Mouse (Mus musculus) brain, embryonic 14.5 days (tissue): ENCODE measurements at regions not wholly inside any gene's neighbourhood (a gene's known extent, or its start where the extent isn't known, plus 50 kb on each side); places are given as distances from the start of the nearest gene placed in this dataset.

Source experiments
- CTCF ChIP-seq: fragments of 200-500 bp; IDR thresholded peaks from 2 replicates; pipeline ENCODE4 v1.5.1; 2012; ENCODE audit warnings: inconsistent platforms, mild to moderate bottlenecking, moderate library complexity, borderline replicate concordance; ENCODE audit not compliant: insufficient read depth, insufficient read length; ENCODE audit errors: extremely low read depth
- POLR2A ChIP-seq: fragments of 200-500 bp; IDR thresholded peaks from 2 replicates; pipeline ENCODE4 v1.6.1; 2012; ENCODE audit warnings: mild to moderate bottlenecking, inconsistent platforms, borderline replicate concordance; ENCODE audit not compliant: poor library complexity, insufficient read depth, insufficient read length, severe bottlenecking; ENCODE audit errors: extremely low read depth

GRCm38 (mm10) chr8:53997461-53997860 lies 79.9 kb upstream of the Vegfc start:
- TF ChIP-seq CTCF (no peak), POLR2A (no peak)
